Mouse (Mus musculus): ENCODE measurements around the gene Gtf2a1l.

GRCm38 (mm10) chr17:88688226-88688625, 19.8 kb downstream of the Gtf2a1l start:
- TF ChIP-seq CTCF (IDR thresholded peaks at IDR 0.05; ENCODE audit: borderline replicate concordance, insufficient read depth, low read depth, low read length) = no peak
- TF ChIP-seq POLR2A (IDR thresholded peaks at IDR 0.05; ENCODE audit: borderline replicate concordance, insufficient read depth, low read length) = no peak
